ENCODE assay signal across 23 mouse cellular contexts in genomic region chr5:140180016-140180415, GRCm38 (mm10).
A peak's percentile ranks its signal among the peaks of the same experiment; 100 is the strongest.
DNase-seq lines count a peak whose midpoint lies in the region; ATAC-seq lines count a peak whose summit lies in the region.
"Had no signal": no experiment of that assay in that cellular context is flagged by ENCODE, and none has a peak within 500 bp of the region (broad histone marks: within the 10 kb centered on the region; RNA-seq: fewer than 3 reads in every experiment).

No protein-coding gene starts in this region.

- H3K4me3 ChIP-seq in kidney, embryonic 15.5 days (replicated peaks): no peak overlapping the region
- H3K4me3 ChIP-seq: forebrain, embryonic 10.5 days; forebrain, embryonic 13.5 days; heart, embryonic 15.5 days; hindbrain, embryonic 10.5 days; hindbrain, embryonic 13.5 days had no signal

- H3K27me3 ChIP-seq in kidney, embryonic 15.5 days: no peaks in the 10 kb centered on the region
- H3K27me3 ChIP-seq: forebrain, embryonic 13.5 days; heart, embryonic 15.5 days; hindbrain, embryonic 13.5 days had no signal

- no peak overlapping the region for H3K4me2 ChIP-seq in kidney, embryonic 15.5 days
- H3K4me2 ChIP-seq: forebrain, embryonic 13.5 days; heart, embryonic 11.5 days; heart, embryonic 15.5 days; hindbrain, embryonic 13.5 days had no signal

- H3K4me1 ChIP-seq in kidney, embryonic 15.5 days: peaks cover 44% of the 10 kb centered on the region

- no peaks in the 10 kb centered on the region for H3K9me3 ChIP-seq in kidney, embryonic 15.5 days (replicated peaks)
- H3K9me3 ChIP-seq: forebrain, embryonic 10.5 days; forebrain, embryonic 13.5 days; heart, embryonic 15.5 days; hindbrain, embryonic 10.5 days; hindbrain, embryonic 13.5 days had no signal

- H3K27ac ChIP-seq in kidney, embryonic 15.5 days: peak overlapping the region; percentile 64
- H3K27ac ChIP-seq: forebrain, embryonic 10.5 days; forebrain, embryonic 13.5 days; heart, embryonic 15.5 days; hindbrain, embryonic 10.5 days; hindbrain, embryonic 13.5 days had no signal

- peak; percentile 28 to 68 for DNase-seq in adrenal gland, adult (ENCODE audit: inconsistent age in 2 of 2, low spot score in 1 of 2)
- no peak for DNase-seq in adrenal gland, postnatal 4 days (ENCODE audit: low spot score in 2 of 2)
- DNase-seq in kidney, adult 11 months: peak; percentile 8
- DNase-seq in kidney, postnatal 14 days: no peak
- DNase-seq in kidney, postnatal 10 days: no peak
- DNase-seq: adrenal gland, postnatal 25 days; cerebellum, adult 18-20 months; cerebellum, adult 9-10 months; cerebellum, postnatal 14 days; gastrocnemius, postnatal 10 days; gastrocnemius, postnatal 36 days; heart, postnatal 10 days; heart, postnatal 36 days had no signal

- 88% methylated on average over 5 of the region's 5 CpGs for WGBS in kidney, embryonic 15.5 days

- ATAC-seq in kidney, embryonic 15.5 days (replicated peaks; ENCODE audit: low FRiP score): no peak
- ATAC-seq: activated CD4-positive, CD25-positive, alpha-beta regulatory T cell, adult 4 months; forebrain, embryonic 13.5 days; forebrain, embryonic 16.5 days; hindbrain, embryonic 16.5 days had no signal

- no peak overlapping the region for H3K9ac ChIP-seq in kidney, embryonic 15.5 days
- H3K9ac ChIP-seq: forebrain, embryonic 13.5 days; heart, embryonic 15.5 days; hindbrain, embryonic 13.5 days had no signal

- H3K36me3 ChIP-seq in kidney, embryonic 15.5 days: no peaks in the 10 kb centered on the region
- H3K36me3 ChIP-seq: heart, embryonic 15.5 days; hindbrain, embryonic 10.5 days; hindbrain, embryonic 13.5 days had no signal

Comparison
In these comparisons a context has a peak if more than half of its experiments do, and no peak if none do; other contexts are left out.
1. DNase-seq: peak in adrenal gland, adult (2 of 2) and kidney, adult 11 months (single experiment); none in adrenal gland, postnatal 4 days (0 of 2), kidney, postnatal 14 days (single experiment) and kidney, postnatal 10 days (single experiment).